Mouse (Mus musculus): ENCODE data around the gene Ccl8.

- TF ChIP-seq CTCF (IDR thresholded peaks at IDR 0.05; ENCODE audit: low read depth, low read length): no peak
- no peak for TF ChIP-seq TAL1 (conservative IDR thresholded peaks at IDR 0.05; ENCODE audit: low read depth, low read length)
Observed at GRCm38 (mm10) chr11:82066953-82067571, 47.9 kb upstream of the Ccl8 start.

All from G1E (cell line).